Mouse (Mus musculus) cerebellum, adult 9-10 months (tissue): ENCODE results near the gene Tmsb15l.
"Not testable (repeated sequence)": the region's sequence is repeated elsewhere in the genome, so short reads cannot be mapped to it uniquely, and the experiment has no call there.

ENCODE experiments used
- DNase-seq: peaks from one replicate; pipeline ENCODE4 v3.0.0; 2022

The Tmsb15l gene

GRCm38 (mm10) chrX:136976424-136977084 lies at the start of gene Tmsb15l, which contains the start of gene Tmsb15b1:
Gene Tmsb15l (minus strand): TSS chrX:136976869.
Gene Tmsb15b1 (minus strand): TSS chrX:136976874.
- DNase-seq, result peak; percentile 67

DNA sequence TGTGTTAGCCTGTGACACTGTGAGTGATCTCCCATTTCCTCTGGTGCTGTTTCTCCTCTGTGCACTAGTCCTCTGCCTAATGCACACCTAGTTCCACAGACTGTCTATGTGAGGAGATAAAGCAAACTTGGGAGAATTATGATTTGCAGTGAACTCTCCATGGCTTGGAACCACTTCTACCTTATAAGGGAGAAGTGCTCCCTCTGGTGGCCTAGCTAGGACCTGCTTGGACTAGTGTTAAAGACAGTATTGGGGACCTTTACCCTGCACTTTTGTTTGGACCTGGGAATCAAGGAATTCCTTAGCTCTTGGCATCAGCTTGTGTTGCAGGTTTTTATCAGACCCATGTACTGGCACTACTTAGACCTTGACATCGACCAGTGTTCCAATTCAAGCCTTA lies 42.6 kb upstream of the Tmsb15l start:
- peak; percentile 69 for DNase-seq

GRCm38 (mm10) chrX:137017668-137018067 lies 41.0 kb upstream of the Tmsb15l start:
- no peak for DNase-seq

- DNase-seq, result peak; percentile 81
Measured at GRCm38 (mm10) chrX:137015099-137015709, 38.5 kb upstream of the Tmsb15l start.

DNA sequence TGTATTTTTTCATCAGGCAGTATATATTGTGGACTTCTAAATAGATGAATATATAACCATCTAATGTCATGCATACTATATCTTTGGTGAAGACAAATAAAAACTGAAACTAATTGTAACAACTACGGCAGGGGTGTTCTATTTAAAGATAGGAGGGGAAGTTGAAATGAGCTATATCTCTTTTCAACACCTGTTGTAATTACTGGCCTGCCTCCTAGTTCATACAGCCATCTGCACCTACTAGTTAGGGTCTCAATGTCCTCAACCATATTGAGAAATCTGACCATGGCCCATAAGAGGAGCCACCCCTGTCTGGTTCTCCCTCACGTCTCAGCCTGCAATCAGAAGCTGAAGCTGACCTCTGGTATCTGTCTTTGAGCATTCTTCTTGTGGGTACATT lies 19.6 kb upstream of the Tmsb15l start:
- DNase-seq, result no peak

DNA sequence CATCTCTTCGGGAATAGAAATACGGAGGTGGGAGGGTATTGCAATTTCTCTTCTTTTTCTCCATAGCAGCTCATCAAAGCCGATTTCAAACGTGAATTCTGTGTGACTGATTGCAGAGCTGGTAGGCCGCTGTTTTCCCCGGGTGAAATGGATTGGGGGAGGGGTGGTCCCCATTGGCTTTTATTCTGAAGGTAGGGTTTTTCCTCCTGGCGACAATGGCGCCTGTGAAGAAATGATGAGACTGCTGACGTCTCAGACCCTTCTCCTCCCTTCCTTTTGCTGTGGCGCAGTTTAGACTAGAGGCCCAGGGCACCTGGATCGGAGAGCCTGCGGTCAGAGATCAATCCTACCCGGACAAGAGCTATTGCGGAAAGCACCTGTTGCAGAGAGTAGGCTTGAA lies 17.0 kb upstream of the Tmsb15l start:
- DNase-seq, result peak; percentile 53

GRCm38 (mm10) chrX:136992978-136993547 lies 16.4 kb upstream of the Tmsb15l start, which contains the start of gene Zcchc18:
Gene Zcchc18 (plus strand): TSS chrX:136993155.
- DNase-seq, result peak; percentile 87

GRCm38 (mm10) chrX:136992191-136992965 lies 15.7 kb upstream of the Tmsb15l start:
- DNase-seq, result peak; percentile 65

DNA sequence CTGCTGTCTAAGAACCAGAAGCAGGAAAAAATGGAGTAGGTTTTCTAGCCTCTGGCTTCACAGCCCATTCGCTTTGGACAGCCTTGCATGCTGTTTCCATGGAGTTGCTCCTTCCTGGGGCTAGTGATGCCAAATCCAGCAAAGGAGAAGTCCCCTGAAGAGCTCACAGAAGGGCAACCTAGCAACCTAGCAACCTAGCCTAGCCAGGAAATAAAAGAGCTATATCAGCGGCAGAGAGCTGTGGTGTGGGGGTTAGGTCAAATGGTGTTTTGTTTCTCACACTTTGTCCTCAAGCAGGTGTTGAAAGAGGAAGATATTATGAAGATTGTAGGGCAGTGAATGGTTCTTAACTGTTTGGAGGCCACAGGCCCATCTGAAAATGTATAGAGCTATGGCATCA lies 14.6 kb upstream of the Tmsb15l start:
- no peak for DNase-seq

DNA sequence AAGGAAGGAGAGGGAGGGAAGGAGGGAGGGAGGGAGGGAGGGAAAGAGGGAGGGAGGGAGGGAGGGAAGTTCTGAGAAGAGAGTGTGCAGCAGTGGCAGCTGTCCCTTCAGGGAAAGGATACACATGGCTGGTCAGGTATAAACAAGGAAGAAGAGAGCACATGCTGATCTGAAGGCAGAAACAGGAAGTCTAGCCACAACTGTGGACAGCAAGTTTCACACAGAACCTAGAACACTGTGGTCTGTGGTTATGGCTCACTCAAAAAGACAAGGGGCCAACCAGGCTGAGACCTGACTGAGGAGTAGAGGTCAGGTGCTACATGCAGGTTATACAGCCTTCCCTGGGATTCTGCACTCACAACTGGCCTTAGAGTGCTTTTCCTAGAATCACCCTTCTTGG lies 9.4 kb upstream of the Tmsb15l start:
- DNase-seq, result no peak

- DNase-seq, result peak; percentile 64
Measured at GRCm38 (mm10) chrX:136978616-136979015, 1.9 kb upstream of the Tmsb15l start.

DNA sequence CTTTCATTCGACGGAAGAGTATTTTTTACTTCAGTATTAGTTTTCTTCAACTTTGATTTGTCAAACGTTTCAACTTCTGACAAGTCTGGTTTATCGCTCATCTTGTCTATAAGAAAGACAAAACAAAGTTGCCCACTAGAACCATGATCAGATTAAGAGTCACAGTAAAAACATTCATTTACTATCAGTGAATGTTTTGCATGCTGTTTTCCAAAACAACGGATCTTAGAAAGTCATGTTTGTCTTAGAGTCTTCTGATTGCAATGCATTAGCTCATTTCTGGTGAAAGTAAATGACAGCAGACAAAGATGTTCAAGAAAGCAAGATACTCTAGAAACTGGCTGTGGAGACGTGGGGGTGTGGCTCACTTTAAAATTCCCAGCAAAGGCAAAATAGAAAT lies 1.3 kb downstream of the Tmsb15l start, which contains the start of gene Tmsb15b2:
Gene Tmsb15b2 (minus strand): TSS at position 101 of the 400 bp plus-strand sequence.
- DNase-seq, result not testable (repeated sequence)

DNA sequence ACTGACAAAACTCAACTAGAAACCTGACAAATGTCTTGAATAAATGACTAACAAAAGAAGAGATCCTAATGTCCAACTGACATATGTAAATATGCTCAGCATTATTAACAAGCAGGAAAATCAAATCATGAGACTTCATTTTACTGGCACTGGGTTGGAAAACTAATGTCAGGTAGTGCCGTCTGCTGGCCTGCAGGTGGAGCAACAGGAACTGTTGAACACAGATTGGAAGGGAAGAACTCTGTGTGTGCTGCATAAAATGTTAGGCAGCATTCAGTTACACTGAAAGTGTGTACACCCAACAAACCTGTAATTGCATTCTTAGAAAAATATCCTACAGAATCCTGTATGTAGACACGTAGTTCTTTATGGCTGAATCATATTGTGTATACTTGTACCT lies 17.0 kb downstream of the Tmsb15l start:
- DNase-seq, result peak; percentile 39

DNA sequence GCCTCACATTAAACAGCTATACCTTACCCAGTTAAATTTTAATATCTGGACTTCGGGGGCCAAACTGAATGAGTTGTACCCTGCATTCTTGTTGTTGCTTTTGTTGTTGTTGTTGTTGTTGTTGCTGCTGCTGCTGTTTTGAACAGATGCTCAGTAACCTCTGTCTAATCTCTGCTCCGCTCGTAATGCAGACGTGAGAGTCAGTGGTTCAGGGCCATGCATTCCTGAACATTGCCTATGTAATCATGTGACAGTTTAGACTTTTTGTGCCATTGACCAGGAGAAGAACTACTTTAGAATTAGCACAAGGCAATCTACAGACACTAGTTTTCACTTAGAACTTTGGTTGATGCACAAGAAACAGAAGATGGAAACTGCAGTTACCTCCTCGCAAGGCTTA lies 18.4 kb downstream of the Tmsb15l start:
- not testable (repeated sequence) for DNase-seq

GRCm38 (mm10) chrX:136957583-136958279 lies 18.9 kb downstream of the Tmsb15l start:
- DNase-seq, result peak; percentile 95

DNA sequence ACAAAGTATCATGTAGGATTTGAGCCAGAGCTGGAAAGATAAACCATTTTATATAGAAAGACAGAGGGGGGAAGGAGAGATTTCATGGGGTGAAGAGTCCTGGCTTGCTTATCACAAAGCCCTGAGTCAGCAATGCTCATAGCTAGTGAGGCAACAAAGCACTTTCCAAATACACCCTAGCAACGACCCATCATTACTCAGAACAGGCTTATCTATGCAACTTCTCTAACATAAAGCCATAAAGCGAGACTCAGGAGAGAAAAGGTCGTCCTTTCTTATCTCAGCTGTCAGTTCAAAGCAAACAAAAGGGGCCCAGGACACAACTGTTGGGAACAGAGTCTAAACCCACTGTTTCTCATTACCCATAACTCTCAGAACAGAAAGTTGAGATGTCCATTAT lies 38.7 kb downstream of the Tmsb15l start:
- DNase-seq, result no peak

GRCm38 (mm10) chrX:136927031-136927430 lies 49.6 kb downstream of the Tmsb15l start, which contains the start of gene H2bfm:
Gene H2bfm (plus strand): TSS chrX:136927325.
- no peak for DNase-seq

GRCm38 (mm10) chrX:136925863-136926262 lies 50.8 kb downstream of the Tmsb15l start:
- no peak for DNase-seq
